Mouse (Mus musculus): ENCODE data around the gene Gng8.
A peak's percentile ranks its signal among the peaks of the same experiment; 100 is the strongest.

Gng8 gene

GRCm38 (mm10) chr7:16928341-16928740 lies 36.8 kb downstream of the Gng8 start:
- no peak for DNase-seq

GRCm38 (mm10) chr7:16930850-16931249 lies 39.3 kb downstream of the Gng8 start:
- peak; percentile 80 for DNase-seq

GRCm38 (mm10) chr7:16931968-16932627 lies 40.5 kb downstream of the Gng8 start:
- peak; percentile 91 for DNase-seq

GRCm38 (mm10) chr7:16932704-16933577 lies 41.4 kb downstream of the Gng8 start:
- DNase-seq, result peak; percentile 71

GRCm38 (mm10) chr7:16937312-16937711 lies 45.7 kb downstream of the Gng8 start:
- no peak for DNase-seq

DNA sequence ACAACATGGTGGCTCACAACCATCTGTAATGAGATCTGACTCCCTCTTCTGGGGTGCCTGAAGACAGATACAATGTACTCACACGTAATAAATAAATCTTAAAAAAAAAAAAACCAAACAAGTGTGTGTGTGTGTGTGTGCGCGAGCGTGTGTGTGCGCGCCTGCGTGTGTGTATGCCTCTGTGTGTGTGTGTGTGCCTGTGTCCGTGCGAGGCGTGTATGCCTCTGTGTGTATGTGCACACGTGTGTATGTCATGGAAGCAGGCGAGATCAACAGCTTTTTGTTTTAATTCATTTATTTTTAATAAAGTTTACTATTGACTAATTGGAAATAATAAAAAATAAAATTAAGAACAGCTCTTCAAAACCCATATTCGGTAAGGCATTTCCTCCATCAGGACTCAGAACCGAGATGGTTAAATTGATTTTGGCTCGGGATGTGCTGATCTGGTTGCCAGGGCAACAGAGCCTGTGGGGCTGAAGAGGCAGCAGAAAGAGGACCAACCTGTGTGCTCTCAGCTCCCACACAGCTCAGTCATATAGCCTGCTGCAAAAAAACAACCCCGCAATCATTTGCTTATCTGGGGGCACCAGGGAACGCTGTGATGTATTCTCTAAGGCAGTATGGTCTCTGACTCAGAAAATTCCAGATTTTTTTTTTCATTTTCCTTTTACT lies 46.7 kb downstream of the Gng8 start:
- no peak for DNase-seq

DNA sequence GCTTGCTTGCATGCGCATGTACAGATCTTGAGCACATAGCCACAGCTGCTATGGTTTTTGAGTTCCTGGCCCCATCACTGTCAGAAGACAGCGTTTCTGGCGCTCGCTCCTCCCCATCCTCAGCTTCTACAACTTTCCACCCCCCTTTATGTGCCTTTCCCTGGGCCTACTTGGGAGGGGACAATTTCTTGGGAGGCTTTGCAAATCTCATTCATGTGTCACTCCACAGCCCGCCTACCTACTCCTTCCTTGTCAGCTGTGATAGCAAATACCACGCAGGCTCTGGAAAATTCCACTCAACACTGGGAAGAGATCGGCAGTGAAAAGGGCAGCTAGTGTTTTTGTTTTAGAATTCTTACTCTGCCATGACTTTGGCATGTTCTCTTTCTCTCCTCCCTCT lies 48.7 kb downstream of the Gng8 start:
- DNase-seq, result no peak

DNA sequence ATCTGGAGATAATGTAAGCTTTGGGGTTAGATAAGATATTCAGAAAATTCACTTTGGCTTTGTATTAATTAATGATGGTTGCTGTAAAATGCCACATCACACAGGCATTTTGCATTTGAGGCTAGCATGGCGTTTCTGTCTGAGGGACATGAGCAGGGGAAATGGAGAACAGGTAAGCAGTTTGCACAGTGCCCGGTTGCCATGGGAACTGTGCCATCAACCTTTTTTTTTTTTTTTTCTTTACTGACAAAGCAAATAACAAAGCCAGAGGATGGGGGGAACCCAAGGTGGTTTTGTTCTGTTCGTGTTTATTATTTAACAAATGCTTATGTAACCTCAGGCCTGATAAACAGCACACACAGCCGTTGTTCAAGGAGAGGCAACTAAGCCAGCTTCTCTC lies 51.3 kb downstream of the Gng8 start:
- no peak for DNase-seq

- peak; percentile 95 for DNase-seq
Measured at GRCm38 (mm10) chr7:16944061-16944807, 52.6 kb downstream of the Gng8 start, which contains the start of gene Pnmal2. Pnmal2 (plus strand) TSS chr7:16944682.

- DNase-seq, result no peak
Measured at GRCm38 (mm10) chr7:16944808-16945315, 53.3 kb downstream of the Gng8 start.
